Mouse (Mus musculus): Measurements from ENCODE around the gene Olfr1039.
"Not testable (repeated sequence)": the region's sequence is repeated elsewhere in the genome, so short reads cannot be mapped to it uniquely, and the experiment has no call there.

The Olfr1039 gene

GRCm38 (mm10) chr2:86135828-86136227, at the start of gene Olfr1039:
Olfr1039 (minus strand) TSS chr2:86135928.
- in situ Hi-C loops (cut with MboI; ENCODE audit: unreplicated experiment in 2 of 2) = no loop called here

- in situ Hi-C loops (cut with MboI; ENCODE audit: unreplicated experiment in 2 of 2) = no loop called here
Measured at GRCm38 (mm10) chr2:86179950-86180349, 44.2 kb upstream of the Olfr1039 start.

GRCm38 (mm10) chr2:86177720-86178119, 42.0 kb upstream of the Olfr1039 start, which contains the start of gene Olfr1044:
Olfr1044 (minus strand) TSS chr2:86177820.
- in situ Hi-C loops (cut with MboI; ENCODE audit: unreplicated experiment in 2 of 2) = no loop called here

GRCm38 (mm10) chr2:86175422-86175821, 39.7 kb upstream of the Olfr1039 start:
- in situ Hi-C loops (cut with MboI; ENCODE audit: unreplicated experiment in 2 of 2) = not testable (repeated sequence)

GRCm38 (mm10) chr2:86167422-86167821, 31.7 kb upstream of the Olfr1039 start, which contains the start of gene Olfr1043:
Olfr1043 (minus strand) TSS chr2:86167522.
- in situ Hi-C loops (cut with MboI; ENCODE audit: unreplicated experiment in 2 of 2) = no loop called here

GRCm38 (mm10) chr2:86161738-86162137, 26.0 kb upstream of the Olfr1039 start, which contains the start of gene Olfr1042:
Olfr1042 (minus strand) TSS chr2:86161838.
- in situ Hi-C loops (cut with MboI; ENCODE audit: unreplicated experiment in 2 of 2) = no loop called here

GRCm38 (mm10) chr2:86146632-86147031, 10.9 kb upstream of the Olfr1039 start, which contains the start of gene Olfr1040:
Olfr1040 (minus strand) TSS chr2:86146732.
- in situ Hi-C loops (cut with MboI; ENCODE audit: unreplicated experiment in 2 of 2) = no loop called here

- in situ Hi-C loops (cut with MboI; ENCODE audit: unreplicated experiment in 2 of 2) = no loop called here
Measured at GRCm38 (mm10) chr2:86087285-86087684, 48.4 kb downstream of the Olfr1039 start, which contains the start of gene Olfr1037. Olfr1037 (minus strand) TSS chr2:86087385.

- in situ Hi-C loops (cut with MboI; ENCODE audit: unreplicated experiment in 2 of 2) = not testable (repeated sequence)
Measured at GRCm38 (mm10) chr2:86080478-86080877, 55.2 kb downstream of the Olfr1039 start.
